Mouse (Mus musculus) hindbrain, embryonic 13.5 days (tissue): ENCODE data around the gene Gcsam. TPM values are rescaled to one million over a fixed set of nuclear protein-coding genes. Genes with fewer than 3 reads are reported as not detected.

Experiments used
- ATAC-seq: fragments of 200-750 bp; cut with Nextera tagmentation; 2 replicates; pipeline ENCODE4 v1.8.0; 2017; ENCODE audit warnings: moderate TSS enrichment; ENCODE audit not compliant: low FRiP score
- H3K27ac ChIP-seq: fragments of 300-500 bp; sonication (generic); 2 replicates; pipeline ENCODE4 v1.5.1; 2015; ENCODE audit warnings: inconsistent platforms, mild to moderate bottlenecking, moderate library complexity
- H3K27me3 ChIP-seq: fragments of 300-500 bp; sonication (generic); 2 replicates; pipeline ENCODE4 v1.6.1; 2015; ENCODE audit warnings: mild to moderate bottlenecking, inconsistent platforms
- H3K36me3 ChIP-seq: fragments of 300-500 bp; sonication (generic); 2 replicates; pipeline ENCODE4 v1.6.1; 2015; ENCODE audit warnings: mild to moderate bottlenecking, inconsistent platforms
- H3K4me1 ChIP-seq: fragments of 300-500 bp; sonication (generic); replicated peaks from 2 replicates; pipeline ENCODE4 v1.6.1; 2015; ENCODE audit warnings: inconsistent platforms
- H3K4me2 ChIP-seq: fragments of 300-500 bp; sonication (generic); 2 replicates; pipeline ENCODE4 v1.6.1; 2015; ENCODE audit warnings: inconsistent platforms, mild to moderate bottlenecking, moderate library complexity
- H3K4me3 ChIP-seq: fragments of 300-500 bp; sonication (generic); 2 replicates; pipeline ENCODE4 v1.5.1; 2015; ENCODE audit warnings: mild to moderate bottlenecking, inconsistent platforms
- H3K9ac ChIP-seq: fragments of 300-500 bp; sonication (generic); 2 replicates; pipeline ENCODE4 v1.6.1; 2015; ENCODE audit warnings: mild to moderate bottlenecking, inconsistent platforms
- H3K9me3 ChIP-seq: fragments of 300-500 bp; sonication (generic); 2 replicates; pipeline ENCODE4 v1.6.1; 2016; ENCODE audit warnings: inconsistent platforms
- WGBS: fragments of 180-500 bp; shearing (Covaris S2); methylation state at CpG from one replicate; pipeline ENCODE4 v1.1.7; 2015; 5-methylcytosine and 5-hydroxymethylcytosine counted together
- polyA plus RNA-seq: library from polyadenylated mRNA; unstranded; fragments of >200 nt; fragmentation: Nextera tagmentation; extraction: Ambion mirVana; gene quantifications from 2 replicates; pipeline ENCODE4 v1.2.1, GENCODE M21; 2015

Gcsam gene
- polyA plus RNA-seq, 1 experiment from 2014 or later: not detected

- Histone ChIP-seq H3K27me3 (peaks cover 22% of the 10 kb centered on the region), H3K9ac (no peak within 1 kb of the TSS), H3K27ac (no peak within 1 kb of the TSS), H3K4me3 (peak within 1 kb of the TSS; percentile 32), H3K9me3 (no peaks in the 10 kb centered on the region), H3K4me2 (peak within 1 kb of the TSS; percentile 54), H3K36me3 (no peaks in the 10 kb centered on the region), H3K4me1 (peaks cover 7% of the 10 kb centered on the region)
- WGBS: 4% methylated on average over 20 of the region's 20 CpGs
- peak; percentile 28; the same call in 1 of the 2 replicates for ATAC-seq
These were observed 43.8 kb downstream of the Gcsam start, which contains the start of gene BC016579 for GRCm38 (mm10) chr16:45653934-45654332. Gene BC016579, minus strand, starts transcription at chr16:45654068.

- Histone ChIP-seq H3K9me3 (no peaks in the 10 kb centered on the region), H3K27ac (no peak overlapping the region), H3K27me3 (peaks cover 22% of the 10 kb centered on the region), H3K4me1 (peaks cover 7% of the 10 kb centered on the region), H3K36me3 (no peaks in the 10 kb centered on the region), H3K4me2 (peak overlapping the region; percentile 54), H3K4me3 (peak overlapping the region; percentile 32; the same call in 1 of the 2 replicates), H3K9ac (no peak overlapping the region)
- 0 out of 2 replicates have a peak, but pooled peaks have one; percentile 28 for ATAC-seq
- 64% methylated on average over 9 of the region's 9 CpGs for WGBS
These were observed 44.3 kb downstream of the Gcsam start for GRCm38 (mm10) chr16:45654465-45654864.

GRCm38 (mm10) chr16:45657574-45658159 lies 47.5 kb downstream of the Gcsam start:
- no peak overlapping the region for H3K9ac ChIP-seq
- H3K27me3 ChIP-seq: peaks cover 22% of the 10 kb centered on the region
- no peaks in the 10 kb centered on the region for H3K9me3 ChIP-seq
- no peak for ATAC-seq
- H3K27ac ChIP-seq: no peak overlapping the region
- H3K4me3 ChIP-seq: no peak overlapping the region
- WGBS: 92% methylated on average over 12 of the region's 12 CpGs
- H3K4me1 ChIP-seq: peaks cover 7% of the 10 kb centered on the region
- no peaks in the 10 kb centered on the region for H3K36me3 ChIP-seq
- no peak overlapping the region for H3K4me2 ChIP-seq

- peaks cover 18% of the 10 kb centered on the region for H3K27me3 ChIP-seq
- no peak overlapping the region for H3K27ac ChIP-seq
- no peak overlapping the region for H3K4me3 ChIP-seq
- no peak overlapping the region for H3K9ac ChIP-seq
- no peak overlapping the region for H3K4me2 ChIP-seq
- no peaks in the 10 kb centered on the region for H3K9me3 ChIP-seq
- peaks cover 7% of the 10 kb centered on the region for H3K4me1 ChIP-seq
- no peaks in the 10 kb centered on the region for H3K36me3 ChIP-seq
- WGBS: 93% methylated on average over 1 of the region's 1 CpGs
- ATAC-seq: no peak
These were observed 48.1 kb downstream of the Gcsam start for GRCm38 (mm10) chr16:45658248-45658647.

GRCm38 (mm10) chr16:45659596-45659995 lies 49.4 kb downstream of the Gcsam start:
- no peak overlapping the region for H3K9ac ChIP-seq
- no peak overlapping the region for H3K4me3 ChIP-seq
- peaks cover 4% of the 10 kb centered on the region for H3K27me3 ChIP-seq
- H3K36me3 ChIP-seq: no peaks in the 10 kb centered on the region
- 93% methylated on average over 4 of the region's 4 CpGs for WGBS
- no peak for ATAC-seq
- H3K27ac ChIP-seq: no peak overlapping the region
- H3K4me2 ChIP-seq: no peak overlapping the region
- no peaks in the 10 kb centered on the region for H3K9me3 ChIP-seq
- no peaks in the 10 kb centered on the region for H3K4me1 ChIP-seq

GRCm38 (mm10) chr16:45662381-45662780 lies 52.2 kb downstream of the Gcsam start:
- no peaks in the 10 kb centered on the region for H3K4me1 ChIP-seq
- no peaks in the 10 kb centered on the region for H3K27me3 ChIP-seq

GRCm38 (mm10) chr16:45666136-45666535 lies 56.0 kb downstream of the Gcsam start:
- ATAC-seq: no peak

More at GRCm38 (mm10) chr16:45662381-45662780, 52.2 kb downstream of the Gcsam start:
- Histone ChIP-seq H3K9me3 (no peaks in the 10 kb centered on the region), H3K4me3 (no peak overlapping the region), H3K27ac (no peak overlapping the region), H3K9ac (no peak overlapping the region), H3K4me2 (no peak overlapping the region), H3K36me3 (no peaks in the 10 kb centered on the region)
- ATAC-seq: no peak

GRCm38 (mm10) chr16:45668178-45668577 lies 58.0 kb downstream of the Gcsam start:
- H3K9ac ChIP-seq: no peak overlapping the region
- H3K27ac ChIP-seq: no peak overlapping the region
- 79% methylated on average over 3 of the region's 3 CpGs for WGBS
- no peaks in the 10 kb centered on the region for H3K27me3 ChIP-seq
- H3K4me1 ChIP-seq: no peaks in the 10 kb centered on the region
- H3K36me3 ChIP-seq: no peaks in the 10 kb centered on the region
- ATAC-seq: no peak
- H3K4me3 ChIP-seq: no peak overlapping the region
- H3K4me2 ChIP-seq: no peak overlapping the region
- H3K9me3 ChIP-seq: no peaks in the 10 kb centered on the region

More at GRCm38 (mm10) chr16:45666136-45666535, 56.0 kb downstream of the Gcsam start:
- Histone ChIP-seq H3K4me1 (no peaks in the 10 kb centered on the region), H3K27me3 (no peaks in the 10 kb centered on the region), H3K36me3 (no peaks in the 10 kb centered on the region), H3K9ac (no peak overlapping the region), H3K27ac (no peak overlapping the region), H3K4me3 (no peak overlapping the region), H3K4me2 (no peak overlapping the region), H3K9me3 (no peaks in the 10 kb centered on the region)
- 91% methylated on average over 2 of the region's 2 CpGs for WGBS

- no peak overlapping the region for H3K4me2 ChIP-seq
- WGBS: 52% methylated on average over 4 of the region's 4 CpGs
- ATAC-seq: no peak
These were observed 59.8 kb downstream of the Gcsam start for GRCm38 (mm10) chr16:45670005-45670404.

More at GRCm38 (mm10) chr16:45670005-45670404, 59.8 kb downstream of the Gcsam start:
- Histone ChIP-seq H3K36me3 (no peaks in the 10 kb centered on the region), H3K27ac (no peak overlapping the region), H3K9ac (no peak overlapping the region), H3K4me3 (no peak overlapping the region), H3K9me3 (no peaks in the 10 kb centered on the region), H3K27me3 (no peaks in the 10 kb centered on the region), H3K4me1 (no peaks in the 10 kb centered on the region)

Other genes starting within 250 kb of the Gcsam start
- gene Cd200, start 201.3 kb upstream of the Gcsam start, polyA plus RNA-seq: 244 and 255 TPM in 2 replicates
- gene Gm609, start 117.4 kb upstream of the Gcsam start, polyA plus RNA-seq: not detected in 2 replicates
- not detected in 2 replicates for gene Gm17783, start 78.3 kb upstream of the Gcsam start, polyA plus RNA-seq
- not detected in 2 replicates for gene Slc9c1, start 75.1 kb upstream of the Gcsam start, polyA plus RNA-seq
- gene BC016579, start 43.7 kb downstream of the Gcsam start, polyA plus RNA-seq: not detected in 2 replicates
- 0.36 and 0.60 TPM in 2 replicates for gene Tmprss7, start 83.3 kb downstream of the Gcsam start, polyA plus RNA-seq
- gene Tagln3, start 114.2 kb downstream of the Gcsam start, polyA plus RNA-seq: 625 and 635 TPM in 2 replicates
- gene Abhd10, start 132.6 kb downstream of the Gcsam start, polyA plus RNA-seq: 41.2 and 46.0 TPM in 2 replicates